Mouse (Mus musculus): ENCODE results near the gene Csf1. TPM values are rescaled to one million over a fixed set of nuclear protein-coding genes. Genes with fewer than 3 reads are reported as not detected.
A peak's percentile ranks its signal among the peaks of the same experiment; 100 is the strongest.

The Csf1 gene
- polyA plus RNA-seq, 1 experiment from 2014 or later: 10.4 TPM

GRCm38 (mm10) chr3:107772860-107773259 lies 12.6 kb upstream of the Csf1 start:
- WGBS: 72% methylated on average over 5 of the region's 5 CpGs
- 0 out of 2 replicates have a peak overlapping the region, but pooled peaks have one; percentile 24 for H3K27ac ChIP-seq
- H3K4me1 ChIP-seq: peaks cover 55% of the 10 kb centered on the region
- peaks cover 13% of the 10 kb centered on the region for H3K27me3 ChIP-seq (ENCODE audit: insufficient read depth, poor library complexity, severe bottlenecking)
- H3K4me3 ChIP-seq: no peak overlapping the region
- H3K9me3 ChIP-seq: no peaks in the 10 kb centered on the region
- no peak for DNase-seq (ENCODE audit: low spot score)
- no peaks in the 10 kb centered on the region for H3K36me3 ChIP-seq

DNA sequence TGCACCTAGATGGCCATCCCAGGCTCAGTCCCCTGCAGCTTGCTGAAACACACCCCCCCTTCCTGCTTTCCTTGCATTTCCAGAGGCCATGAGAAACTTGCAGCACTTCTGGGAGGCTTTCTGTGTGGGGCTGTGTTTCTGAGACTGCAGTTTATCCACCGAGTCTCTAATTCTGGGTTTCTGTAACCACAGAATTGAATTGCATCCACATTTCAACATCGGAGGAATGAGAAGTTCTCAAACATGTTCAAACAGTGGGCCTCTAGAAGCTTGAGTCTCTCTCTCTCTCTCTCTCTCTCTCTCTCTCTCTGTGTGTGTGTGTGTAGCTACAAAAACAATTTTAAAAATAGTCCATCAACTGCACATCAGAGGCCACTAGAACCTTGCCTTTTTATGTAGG lies 9.4 kb upstream of the Csf1 start:
- peaks cover 13% of the 10 kb centered on the region for H3K27me3 ChIP-seq (ENCODE audit: insufficient read depth, poor library complexity, severe bottlenecking)
- H3K27ac ChIP-seq: no peak overlapping the region
- no peak for DNase-seq (ENCODE audit: low spot score)
- no peaks in the 10 kb centered on the region for H3K9me3 ChIP-seq
- H3K4me1 ChIP-seq: peaks cover 42% of the 10 kb centered on the region
- no peaks in the 10 kb centered on the region for H3K36me3 ChIP-seq
- H3K4me3 ChIP-seq: no peak overlapping the region
- WGBS: 75% methylated on average over 2 of the region's 2 CpGs

GRCm38 (mm10) chr3:107768104-107768989 lies 8.1 kb upstream of the Csf1 start:
- 34% methylated on average over 8 of the region's 8 CpGs for WGBS

DNA sequence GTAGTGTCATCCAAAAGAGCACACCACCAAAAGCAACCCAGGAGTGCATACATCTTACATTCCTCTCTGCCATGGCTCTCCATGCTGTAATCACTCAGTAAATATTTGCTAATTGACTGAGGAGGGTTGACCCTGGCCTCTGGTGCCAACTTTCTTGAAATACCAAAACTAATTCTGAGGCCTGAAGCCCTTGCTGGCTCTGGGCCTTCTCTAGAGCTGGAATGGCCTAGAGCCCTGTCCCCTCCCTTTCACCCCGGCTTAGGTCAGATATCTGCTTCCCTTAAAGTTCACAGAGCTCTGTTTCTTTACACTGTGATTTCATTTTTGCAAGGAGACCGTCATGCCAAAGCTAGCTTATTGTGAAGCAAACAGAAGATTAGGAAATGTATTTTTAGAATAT lies 6.5 kb upstream of the Csf1 start:
- WGBS: 39% methylated on average over 2 of the region's 2 CpGs
- Histone ChIP-seq H3K27ac (peak overlapping the region; percentile 42; the same call in 1 of the 2 replicates), H3K36me3 (no peaks in the 10 kb centered on the region), H3K4me3 (no peak overlapping the region), H3K9me3 (no peaks in the 10 kb centered on the region), H3K27me3 (ENCODE audit: insufficient read depth, poor library complexity, severe bottlenecking) (peaks cover 16% of the 10 kb centered on the region), H3K4me1 (peaks cover 32% of the 10 kb centered on the region)
- no peak for DNase-seq (ENCODE audit: low spot score)

More at GRCm38 (mm10) chr3:107768104-107768989, 8.1 kb upstream of the Csf1 start:
- DNase-seq (ENCODE audit: low spot score): no peak
- peaks cover 13% of the 10 kb centered on the region for H3K27me3 ChIP-seq (ENCODE audit: insufficient read depth, poor library complexity, severe bottlenecking)
- no peak overlapping the region for H3K4me3 ChIP-seq
- no peaks in the 10 kb centered on the region for H3K9me3 ChIP-seq
- H3K4me1 ChIP-seq: peaks cover 38% of the 10 kb centered on the region
- peak overlapping the region; percentile 53; the same call in 1 of the 2 replicates for H3K27ac ChIP-seq
- no peaks in the 10 kb centered on the region for H3K36me3 ChIP-seq

DNA sequence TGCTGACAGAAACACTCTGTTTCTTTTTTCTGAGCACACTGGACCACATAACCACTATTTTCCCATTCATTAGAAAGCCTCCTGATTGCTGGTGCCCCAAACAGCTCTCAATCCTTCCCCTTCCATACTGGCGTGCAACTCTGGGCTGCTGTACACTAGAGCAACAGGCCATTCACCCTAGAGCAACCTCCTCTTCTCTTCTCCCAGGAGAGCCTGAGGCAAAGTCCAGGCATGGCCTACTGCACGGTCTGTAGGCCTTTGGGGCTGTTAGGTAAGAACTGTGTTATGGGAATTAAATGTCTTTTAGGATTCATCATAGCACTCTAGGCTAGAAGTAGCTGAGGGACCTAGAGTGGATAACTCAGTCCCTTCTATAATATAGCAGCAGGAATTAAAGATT lies 5.7 kb upstream of the Csf1 start:
- peaks cover 32% of the 10 kb centered on the region for H3K4me1 ChIP-seq
- WGBS: 86% methylated on average over 2 of the region's 2 CpGs
- no peak overlapping the region for H3K4me3 ChIP-seq
- H3K9me3 ChIP-seq: no peaks in the 10 kb centered on the region
- H3K36me3 ChIP-seq: no peaks in the 10 kb centered on the region
- DNase-seq (ENCODE audit: low spot score): no peak
- no peak overlapping the region for H3K27ac ChIP-seq
- H3K27me3 ChIP-seq (ENCODE audit: insufficient read depth, poor library complexity, severe bottlenecking): peaks cover 19% of the 10 kb centered on the region; the same call in 1 of the 2 replicates

- Histone ChIP-seq H3K27me3 (ENCODE audit: insufficient read depth, poor library complexity, severe bottlenecking) (peaks cover 13% of the 10 kb centered on the region; the same call in 1 of the 2 replicates), H3K4me1 (peaks cover 43% of the 10 kb centered on the region), H3K27ac (no peak overlapping the region), H3K4me3 (no peak overlapping the region), H3K9me3 (no peaks in the 10 kb centered on the region), H3K36me3 (no peaks in the 10 kb centered on the region)
- DNase-seq (ENCODE audit: low spot score): no peak
- WGBS: 74% methylated on average over 4 of the region's 4 CpGs
Observed at GRCm38 (mm10) chr3:107763552-107763951, 3.3 kb upstream of the Csf1 start.

DNA sequence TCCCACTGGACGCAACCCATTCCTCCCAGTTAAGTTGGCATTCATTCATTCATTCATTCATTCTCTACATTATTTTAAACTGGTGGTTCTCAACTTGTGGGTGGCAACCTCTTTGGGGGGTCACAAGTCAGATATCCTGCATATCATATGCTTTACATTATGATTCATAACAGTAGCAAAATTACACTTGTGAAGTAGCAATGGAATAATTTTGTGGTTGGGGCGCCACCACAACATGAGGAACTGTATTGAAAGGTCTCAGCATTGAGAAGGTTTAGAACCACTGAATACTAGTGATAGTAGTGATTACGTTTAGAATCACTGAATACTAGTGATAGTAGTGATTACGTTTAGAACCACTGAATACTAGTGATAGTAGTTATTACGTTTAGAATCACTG lies 1.2 kb upstream of the Csf1 start:
- H3K9me3 ChIP-seq: no peaks in the 10 kb centered on the region
- H3K4me1 ChIP-seq: peaks cover 36% of the 10 kb centered on the region
- H3K27ac ChIP-seq: no peak overlapping the region
- H3K4me3 ChIP-seq: no peak overlapping the region
- peaks cover 19% of the 10 kb centered on the region; the same call in 1 of the 2 replicates for H3K27me3 ChIP-seq (ENCODE audit: insufficient read depth, poor library complexity, severe bottlenecking)
- no peak for DNase-seq (ENCODE audit: low spot score)
- 93% methylated on average over 5 of the region's 5 CpGs for WGBS
- H3K36me3 ChIP-seq: peaks cover 3% of the 10 kb centered on the region; the same call in 1 of the 2 replicates

DNA sequence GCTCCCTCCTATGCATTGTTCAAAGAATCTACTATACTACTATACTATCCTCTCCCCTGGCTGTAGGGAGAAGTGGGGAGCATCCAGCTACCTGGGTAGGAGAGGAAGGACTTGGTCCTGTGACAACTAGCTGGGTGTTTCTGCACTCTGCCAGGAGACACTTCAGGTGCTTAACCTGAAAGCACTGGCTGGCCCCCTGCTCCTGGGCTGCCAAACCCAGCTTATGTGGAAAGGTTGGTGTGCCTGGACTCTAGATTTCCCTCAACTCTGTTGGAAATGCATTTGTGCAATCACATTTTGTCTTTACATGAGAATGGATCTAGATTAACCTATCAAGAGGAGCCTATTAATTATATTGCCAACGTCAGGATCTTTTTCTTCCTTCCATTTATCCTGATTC lies 502 bp upstream of the Csf1 start:
- H3K9me3 ChIP-seq: no peaks in the 10 kb centered on the region
- H3K27ac ChIP-seq: peak overlapping the region; percentile 96
- peaks cover 36% of the 10 kb centered on the region for H3K4me1 ChIP-seq
- H3K36me3 ChIP-seq: peaks cover 9% of the 10 kb centered on the region; the same call in 1 of the 2 replicates
- H3K4me3 ChIP-seq: peak overlapping the region; percentile 78
- peaks cover 19% of the 10 kb centered on the region; the same call in 1 of the 2 replicates for H3K27me3 ChIP-seq (ENCODE audit: insufficient read depth, poor library complexity, severe bottlenecking)
- WGBS: 71% methylated on average over 1 of the region's 1 CpGs
- DNase-seq (ENCODE audit: low spot score): no peak

DNA sequence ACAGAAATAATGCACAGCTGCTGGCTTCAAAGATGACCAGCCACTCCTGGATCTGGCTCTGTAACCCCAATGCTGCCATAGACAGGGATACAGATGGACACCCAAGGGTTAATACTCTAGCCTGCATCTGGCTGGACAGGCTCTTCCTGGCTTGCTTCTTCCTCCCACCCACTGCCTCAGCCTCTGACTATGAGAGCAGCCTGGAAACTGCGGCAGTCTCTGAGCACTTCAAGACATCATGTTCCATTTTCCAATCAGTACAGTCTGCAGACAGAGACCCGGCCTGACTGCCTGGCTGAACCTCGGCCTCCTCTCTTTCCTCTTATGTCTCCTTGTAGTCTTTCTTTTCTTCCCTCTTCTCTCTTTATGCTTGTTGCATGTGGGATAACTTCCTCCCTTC lies 1.6 kb downstream of the Csf1 start:
- H3K4me1 ChIP-seq: peaks cover 36% of the 10 kb centered on the region
- 15% methylated on average over 3 of the region's 3 CpGs for WGBS
- peak overlapping the region; percentile 96 for H3K27ac ChIP-seq
- H3K9me3 ChIP-seq: no peaks in the 10 kb centered on the region
- H3K36me3 ChIP-seq: peaks cover 22% of the 10 kb centered on the region; the same call in 1 of the 2 replicates
- H3K4me3 ChIP-seq: peak overlapping the region; percentile 78
- H3K27me3 ChIP-seq (ENCODE audit: insufficient read depth, poor library complexity, severe bottlenecking): peaks cover 23% of the 10 kb centered on the region
- DNase-seq (ENCODE audit: low spot score): peak; percentile 85

DNA sequence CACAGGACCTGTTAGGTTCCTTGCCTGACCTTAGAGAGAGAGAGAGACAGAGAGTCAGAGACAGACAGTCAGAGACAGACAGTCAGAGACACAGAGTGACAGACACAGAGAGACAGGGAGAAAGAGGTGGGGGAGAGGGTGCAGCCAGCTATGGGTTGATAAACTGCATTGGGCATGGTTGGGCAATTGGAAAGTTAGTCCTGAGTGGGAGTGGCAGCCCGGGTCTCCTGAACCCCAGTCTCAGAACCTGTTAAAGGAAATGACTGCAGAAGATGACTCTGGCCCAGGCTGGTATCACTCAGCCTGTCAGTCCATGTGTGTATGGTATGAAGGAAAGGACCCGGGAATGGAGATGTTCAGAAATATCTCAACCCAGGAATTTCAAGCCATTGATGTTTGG lies 2.1 kb downstream of the Csf1 start:
- peak overlapping the region; percentile 78 for H3K4me3 ChIP-seq
- H3K27me3 ChIP-seq (ENCODE audit: insufficient read depth, poor library complexity, severe bottlenecking): peaks cover 27% of the 10 kb centered on the region
- peak overlapping the region; percentile 96; the same call in 1 of the 2 replicates for H3K27ac ChIP-seq
- peaks cover 27% of the 10 kb centered on the region; the same call in 1 of the 2 replicates for H3K36me3 ChIP-seq
- H3K9me3 ChIP-seq: no peaks in the 10 kb centered on the region
- peaks cover 36% of the 10 kb centered on the region for H3K4me1 ChIP-seq
- DNase-seq (ENCODE audit: low spot score): no peak
- WGBS: 42% methylated on average over 2 of the region's 2 CpGs

GRCm38 (mm10) chr3:107757365-107758129 lies 2.7 kb downstream of the Csf1 start:
- H3K4me3 ChIP-seq: no peak overlapping the region
- peaks cover 36% of the 10 kb centered on the region for H3K4me1 ChIP-seq
- no peak for DNase-seq (ENCODE audit: low spot score)
- H3K9me3 ChIP-seq: no peaks in the 10 kb centered on the region
- WGBS: 84% methylated on average over 5 of the region's 5 CpGs
- H3K27me3 ChIP-seq (ENCODE audit: insufficient read depth, poor library complexity, severe bottlenecking): peaks cover 32% of the 10 kb centered on the region
- 0 out of 2 replicates have a peak overlapping the region, but pooled peaks have one; percentile 22 for H3K27ac ChIP-seq
- H3K36me3 ChIP-seq: peaks cover 33% of the 10 kb centered on the region

GRCm38 (mm10) chr3:107756481-107756866 lies 3.8 kb downstream of the Csf1 start:
- no peak overlapping the region for H3K4me3 ChIP-seq
- 72% methylated on average over 2 of the region's 2 CpGs for WGBS
- H3K27ac ChIP-seq: no peak overlapping the region
- peaks cover 36% of the 10 kb centered on the region for H3K4me1 ChIP-seq
- no peak for DNase-seq (ENCODE audit: low spot score)
- peaks cover 40% of the 10 kb centered on the region for H3K36me3 ChIP-seq
- H3K27me3 ChIP-seq (ENCODE audit: insufficient read depth, poor library complexity, severe bottlenecking): peaks cover 29% of the 10 kb centered on the region
- no peaks in the 10 kb centered on the region for H3K9me3 ChIP-seq

Data from heart, embryonic 10.5 days (tissue).